Mouse (Mus musculus) lung, postnatal 0 days (tissue): ENCODE data around the gene Rtbdn. TPM values are rescaled to one million over a fixed set of nuclear protein-coding genes. Genes with fewer than 3 reads are reported as not detected.
"Not testable (repeated sequence)": the region's sequence is repeated elsewhere in the genome, so short reads cannot be mapped to it uniquely, and the experiment has no call there.

Experiments used
- ATAC-seq: fragments of 200-750 bp; cut with Nextera tagmentation; 2 replicates; pipeline ENCODE4 v1.8.0; 2017; ENCODE audit warnings: moderate library complexity
- DNase-seq: peaks from one replicate; pipeline ENCODE4 v3.0.0-alpha.2; 2016; ENCODE audit warnings: low spot score
- H3K27ac ChIP-seq: fragments of 300-500 bp; sonication (generic); 2 replicates; pipeline ENCODE4 v1.5.1; 2014; ENCODE audit warnings: antibody characterized with exemption, mild to moderate bottlenecking, low read length, mixed read lengths
- H3K27me3 ChIP-seq: fragments of 300-500 bp; sonication (generic); replicated peaks from 2 replicates; pipeline ENCODE4 v1.6.1; 2014; ENCODE audit warnings: low read length, mixed read lengths; ENCODE audit not compliant: insufficient read depth
- H3K36me3 ChIP-seq: fragments of 300-500 bp; sonication (generic); 2 replicates; pipeline ENCODE4 v1.6.1; 2014; ENCODE audit warnings: low read length, mixed read lengths; ENCODE audit not compliant: insufficient read depth
- H3K4me1 ChIP-seq: fragments of 300-500 bp; sonication (generic); 2 replicates; pipeline ENCODE4 v1.6.1; 2014; ENCODE audit warnings: antibody characterized with exemption, low read depth, low read length, mixed read lengths; ENCODE audit not compliant: insufficient read depth
- H3K4me2 ChIP-seq: fragments of 300-500 bp; sonication (generic); replicated peaks from 2 replicates; pipeline ENCODE4 v1.6.1; 2014; ENCODE audit warnings: low read depth, mild to moderate bottlenecking, low read length, moderate library complexity, mixed read lengths
- H3K4me3 ChIP-seq: fragments of 300-500 bp; sonication (generic); 2 replicates; pipeline ENCODE4 v1.5.1; 2014; ENCODE audit warnings: low read depth, low read length
- H3K9ac ChIP-seq: fragments of 300-500 bp; sonication (generic); replicated peaks from 2 replicates; pipeline ENCODE4 v1.6.1; 2014; ENCODE audit warnings: low read depth, mild to moderate bottlenecking
- H3K9me3 ChIP-seq: fragments of 300-500 bp; sonication (generic); 2 replicates; pipeline ENCODE4 v1.6.1; 2016; ENCODE audit warnings: low read length, mixed read lengths
- CTCF ChIP-seq: IDR thresholded peaks from 2 replicates; pipeline ENCODE4 v1.5.1; 2016; ENCODE audit warnings: antibody characterized with exemption, mild to moderate bottlenecking
- EP300 ChIP-seq: IDR thresholded peaks from 2 replicates; pipeline ENCODE4 v1.6.1; 2016; ENCODE audit warnings: antibody characterized with exemption, mild to moderate bottlenecking, control low read depth
- WGBS: fragments of 180-500 bp; shearing (Covaris S2); extraction: QIAGEN DNeasy Blood & Tissue Kit; methylation state at CpG from one replicate; pipeline ENCODE4 v1.1.7; 2014; 5-methylcytosine and 5-hydroxymethylcytosine counted together
- polyA plus RNA-seq: library from polyadenylated mRNA; unstranded; fragments of >200 nt; fragmentation: Nextera tagmentation; extraction: Ambion mirVana; gene quantifications from 2 replicates; pipeline ENCODE4 v1.2.1, GENCODE M21; 2015

Gene Rtbdn
- polyA plus RNA-seq, 1 experiment from 2014 or later: not detected

- H3K27ac ChIP-seq: no peak overlapping the region
- H3K9me3 ChIP-seq: no peaks in the 10 kb centered on the region
- peaks cover 6% of the 10 kb centered on the region; the same call in 1 of the 2 replicates for H3K4me1 ChIP-seq
- no peak overlapping the region for H3K4me3 ChIP-seq
- no peak for DNase-seq
- whole genome bisulfite sequencing: 89% methylated on average over 7 of the region's 7 CpGs
- H3K36me3 ChIP-seq: no peaks in the 10 kb centered on the region
- H3K9ac ChIP-seq: no peak overlapping the region
- no peak overlapping the region for H3K4me2 ChIP-seq
- ATAC-seq: no peak
- 0 out of 2 replicates have a peak, but pooled peaks cover 4% of the 10 kb centered on the region for H3K27me3 ChIP-seq
- TF ChIP-seq EP300 (no peak), CTCF (no peak)
Observed at GRCm38 (mm10) chr8:84904351-84904750, 42.4 kb upstream of the Rtbdn start.

- H3K27me3 ChIP-seq: no peaks in the 10 kb centered on the region; the same call in 1 of the 2 replicates
- no peak for TF ChIP-seq EP300
- no peak for TF ChIP-seq CTCF
- no peak overlapping the region for H3K4me2 ChIP-seq
- no peaks in the 10 kb centered on the region for H3K36me3 ChIP-seq
- no peak overlapping the region for H3K27ac ChIP-seq
- no peak overlapping the region for H3K9ac ChIP-seq
- 92% methylated on average over 9 of the region's 9 CpGs for WGBS
- H3K9me3 ChIP-seq: no peaks in the 10 kb centered on the region
- ATAC-seq (no peak), DNase-seq (no peak)
- peaks cover 6% of the 10 kb centered on the region; the same call in 1 of the 2 replicates for H3K4me1 ChIP-seq
- no peak overlapping the region for H3K4me3 ChIP-seq
Observed at GRCm38 (mm10) chr8:84907037-84907436, 39.8 kb upstream of the Rtbdn start.

GRCm38 (mm10) chr8:84907493-84907892 is 39.3 kb upstream of the Rtbdn start:
- Histone ChIP-seq H3K27me3 (no peaks in the 10 kb centered on the region; the same call in 1 of the 2 replicates), H3K36me3 (no peaks in the 10 kb centered on the region), H3K9me3 (no peaks in the 10 kb centered on the region), H3K4me3 (no peak overlapping the region), H3K4me1 (peaks cover 3% of the 10 kb centered on the region; the same call in 1 of the 2 replicates), H3K27ac (no peak overlapping the region), H3K4me2 (no peak overlapping the region), H3K9ac (no peak overlapping the region)
- ATAC-seq: no peak
- DNase-seq: no peak
- 68% methylated on average over 8 of the region's 8 CpGs for WGBS
- TF ChIP-seq CTCF: no peak
- no peak for TF ChIP-seq EP300

- not testable (repeated sequence) for H3K27me3 ChIP-seq, DNase-seq, H3K9ac ChIP-seq, H3K27ac ChIP-seq, ATAC-seq, H3K9me3 ChIP-seq, H3K36me3 ChIP-seq, H3K4me1 ChIP-seq
- Histone ChIP-seq H3K4me3 (peak overlapping the region; percentile 52), H3K4me2 (peak overlapping the region; percentile 86)
- WGBS: 21% methylated on average over 6 of the region's 7 CpGs
Observed at GRCm38 (mm10) chr8:84907979-84908378, 38.8 kb upstream of the Rtbdn start.

GRCm38 (mm10) chr8:84908421-84909161 is 38.2 kb upstream of the Rtbdn start, which contains the start of gene Dnase2a:
Gene Dnase2a (plus strand): TSS chr8:84908560.
- no peaks in the 10 kb centered on the region; the same call in 1 of the 2 replicates for H3K4me1 ChIP-seq
- H3K4me2 ChIP-seq: peak within 1 kb of the TSS; percentile 86
- H3K27me3 ChIP-seq: peaks cover 6% of the 10 kb centered on the region
- under 1% methylated on average over 45 of the region's 45 CpGs for WGBS
- H3K27ac ChIP-seq: 0 out of 2 replicates have a peak within 1 kb of the TSS, but pooled peaks have one; percentile 47
- H3K9me3 ChIP-seq: no peaks in the 10 kb centered on the region
- DNase-seq: peak; percentile 99
- peak within 1 kb of the TSS; percentile 62 for H3K9ac ChIP-seq
- no peaks in the 10 kb centered on the region for H3K36me3 ChIP-seq
- peak; percentile 96 for ATAC-seq
- peak within 1 kb of the TSS; percentile 52 for H3K4me3 ChIP-seq
- TF ChIP-seq EP300 (no peak), CTCF (no peak)

GRCm38 (mm10) chr8:84909162-84909767 is 37.5 kb upstream of the Rtbdn start:
- peak overlapping the region; percentile 62; the same call in 1 of the 2 replicates for H3K9ac ChIP-seq
- DNase-seq (no peak), ATAC-seq (no peak)
- H3K27ac ChIP-seq: no peak overlapping the region
- peaks cover 9% of the 10 kb centered on the region for H3K27me3 ChIP-seq
- TF ChIP-seq EP300: no peak
- no peak for TF ChIP-seq CTCF
- peak overlapping the region; percentile 86 for H3K4me2 ChIP-seq
- WGBS: 47% methylated on average over 20 of the region's 20 CpGs
- no peaks in the 10 kb centered on the region for H3K9me3 ChIP-seq
- no peaks in the 10 kb centered on the region; the same call in 1 of the 2 replicates for H3K4me1 ChIP-seq
- H3K4me3 ChIP-seq: peak overlapping the region; percentile 52
- H3K36me3 ChIP-seq: no peaks in the 10 kb centered on the region
